Mouse (Mus musculus): ENCODE measurements at regions not wholly inside any gene's neighbourhood (a gene's known extent, or its start where the extent isn't known, plus 50 kb on each side); places are given as distances from the start of the nearest gene placed in this dataset.

DNA sequence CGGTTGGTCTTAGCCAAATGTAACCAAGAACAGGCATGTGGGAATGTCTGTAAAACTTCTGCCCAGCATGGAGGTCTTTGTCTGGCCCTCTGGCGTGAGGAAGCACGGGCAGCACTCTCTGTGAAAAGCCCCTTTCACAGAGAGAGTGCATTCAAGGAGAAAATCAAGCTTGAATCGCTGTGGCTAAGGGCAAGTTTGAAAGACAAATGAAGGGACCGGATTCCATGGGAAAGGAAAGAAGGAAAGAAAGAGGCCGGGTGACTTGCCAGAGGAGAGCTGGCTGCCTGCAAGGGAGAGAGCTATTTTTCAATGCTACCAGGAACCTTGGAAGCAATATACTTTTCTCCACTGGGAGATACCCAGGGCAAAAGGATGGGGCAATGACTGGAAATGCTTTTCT is 162.2 kb downstream of the Pfkfb3 start:
- no peak for TF ChIP-seq CTCF (IDR thresholded peaks at IDR 0.05; ENCODE audit: borderline replicate concordance, extremely low read depth, insufficient read depth, insufficient read length)
- no peak for TF ChIP-seq POLR2A (IDR thresholded peaks at IDR 0.05; ENCODE audit: borderline replicate concordance, extremely low read depth, insufficient read depth, insufficient read length, poor library complexity, severe bottlenecking)
